Mouse (Mus musculus) neural tube, embryonic 15.5 days (tissue): ENCODE measurements around the gene Larp6. TPM values are rescaled to one million over a fixed set of nuclear protein-coding genes. Genes with fewer than 3 reads are reported as not detected.

Experiments used
- ATAC-seq: fragments of 200-750 bp; cut with Nextera tagmentation; 2 replicates; pipeline ENCODE4 v1.8.0; 2017; ENCODE audit warnings: mild to moderate bottlenecking, moderate TSS enrichment, moderate library complexity; ENCODE audit not compliant: low FRiP score
- H3K27ac ChIP-seq: fragments of 300-500 bp; sonication (generic); replicated peaks from 2 replicates; pipeline ENCODE4 v1.5.1; 2015; ENCODE audit warnings: mild to moderate bottlenecking, inconsistent platforms
- H3K27me3 ChIP-seq: fragments of 300-500 bp; sonication (generic); replicated peaks from 2 replicates; pipeline ENCODE4 v1.6.1; 2015; ENCODE audit warnings: inconsistent platforms
- H3K36me3 ChIP-seq: fragments of 300-500 bp; sonication (generic); 2 replicates; pipeline ENCODE4 v1.6.1; 2015; ENCODE audit warnings: inconsistent platforms
- H3K4me1 ChIP-seq: fragments of 300-500 bp; sonication (generic); 2 replicates; pipeline ENCODE4 v1.6.1; 2015; ENCODE audit warnings: inconsistent platforms
- H3K4me2 ChIP-seq: fragments of 300-500 bp; sonication (generic); 2 replicates; pipeline ENCODE4 v1.6.1; 2015; ENCODE audit warnings: inconsistent platforms, mild to moderate bottlenecking, moderate library complexity
- H3K4me3 ChIP-seq: fragments of 300-500 bp; sonication (generic); replicated peaks from 2 replicates; pipeline ENCODE4 v1.5.1; 2015; ENCODE audit warnings: mild to moderate bottlenecking, inconsistent platforms
- H3K9ac ChIP-seq: fragments of 300-500 bp; sonication (generic); replicated peaks from 2 replicates; pipeline ENCODE4 v1.6.1; 2015; ENCODE audit warnings: mild to moderate bottlenecking, inconsistent platforms
- H3K9me3 ChIP-seq: fragments of 300-500 bp; sonication (generic); replicated peaks from 2 replicates; pipeline ENCODE4 v1.6.1; 2016; ENCODE audit warnings: inconsistent platforms
- WGBS: fragments of 180-500 bp; shearing (Covaris S2); methylation state at CpG from one replicate; pipeline ENCODE4 v1.1.7; 2015; ENCODE audit warnings: mixed read lengths; 5-methylcytosine and 5-hydroxymethylcytosine counted together
- polyA plus RNA-seq: library from polyadenylated mRNA; unstranded; fragments of >200 nt; fragmentation: Nextera tagmentation; extraction: Ambion mirVana; gene quantifications from 2 replicates; pipeline ENCODE4 v1.2.1, GENCODE M21; 2015

The Larp6 gene
- polyA plus RNA-seq, 1 experiment from 2014 or later: 24.1 TPM

GRCm38 (mm10) chr9:60715828-60716227 is 3.0 kb downstream of the Larp6 start:
- no peak for ATAC-seq
- H3K4me2 ChIP-seq: no peak overlapping the region
- H3K4me1 ChIP-seq: peaks cover 38% of the 10 kb centered on the region
- no peak overlapping the region for H3K9ac ChIP-seq
- 53% methylated on average over 5 of the region's 5 CpGs for WGBS
- no peaks in the 10 kb centered on the region for H3K9me3 ChIP-seq
- no peak overlapping the region for H3K4me3 ChIP-seq
- H3K27me3 ChIP-seq: no peaks in the 10 kb centered on the region
- no peak overlapping the region for H3K27ac ChIP-seq
- no peaks in the 10 kb centered on the region for H3K36me3 ChIP-seq

- Histone ChIP-seq H3K4me2 (no peak overlapping the region), H3K9me3 (no peaks in the 10 kb centered on the region), H3K36me3 (no peaks in the 10 kb centered on the region), H3K27ac (no peak overlapping the region), H3K27me3 (no peaks in the 10 kb centered on the region), H3K4me1 (peaks cover 27% of the 10 kb centered on the region), H3K9ac (no peak overlapping the region), H3K4me3 (no peak overlapping the region)
- WGBS: 69% methylated on average over 3 of the region's 3 CpGs
- ATAC-seq: no peak
Measured at GRCm38 (mm10) chr9:60718284-60718683, 5.5 kb downstream of the Larp6 start.

- Histone ChIP-seq H3K4me2 (no peak overlapping the region), H3K27me3 (no peaks in the 10 kb centered on the region), H3K4me1 (peaks cover 13% of the 10 kb centered on the region), H3K9ac (no peak overlapping the region), H3K27ac (no peak overlapping the region), H3K9me3 (no peaks in the 10 kb centered on the region), H3K4me3 (no peak overlapping the region), H3K36me3 (peaks cover 9% of the 10 kb centered on the region)
- WGBS: 77% methylated on average over 3 of the region's 3 CpGs
- ATAC-seq: no peak
Measured at GRCm38 (mm10) chr9:60719687-60720086, 6.9 kb downstream of the Larp6 start.

- H3K27ac ChIP-seq: no peak overlapping the region
- H3K36me3 ChIP-seq: peaks cover 23% of the 10 kb centered on the region
- no peak overlapping the region for H3K4me3 ChIP-seq
- H3K4me1 ChIP-seq: no peaks in the 10 kb centered on the region
- H3K9ac ChIP-seq: no peak overlapping the region
- no peaks in the 10 kb centered on the region for H3K27me3 ChIP-seq
- no peak for ATAC-seq
- H3K9me3 ChIP-seq: no peaks in the 10 kb centered on the region
- 93% methylated on average over 7 of the region's 7 CpGs for WGBS
- no peak overlapping the region for H3K4me2 ChIP-seq
Measured at GRCm38 (mm10) chr9:60724968-60725367, 12.2 kb downstream of the Larp6 start.

GRCm38 (mm10) chr9:60734321-60734720 is 21.5 kb downstream of the Larp6 start:
- ATAC-seq: no peak
- Histone ChIP-seq H3K4me1 (no peaks in the 10 kb centered on the region), H3K9me3 (no peaks in the 10 kb centered on the region), H3K9ac (no peak overlapping the region), H3K4me2 (no peak overlapping the region), H3K27me3 (no peaks in the 10 kb centered on the region), H3K27ac (no peak overlapping the region), H3K4me3 (no peak overlapping the region), H3K36me3 (peaks cover 28% of the 10 kb centered on the region)
- 100% methylated on average over 2 of the region's 2 CpGs for WGBS

GRCm38 (mm10) chr9:60739126-60739525 is 26.3 kb downstream of the Larp6 start:
- H3K4me1 ChIP-seq: peaks cover 12% of the 10 kb centered on the region
- no peak overlapping the region for H3K9ac ChIP-seq
- H3K27ac ChIP-seq: no peak overlapping the region
- 87% methylated on average over 5 of the region's 5 CpGs for WGBS
- H3K9me3 ChIP-seq: no peaks in the 10 kb centered on the region
- peaks cover 21% of the 10 kb centered on the region for H3K36me3 ChIP-seq
- no peak overlapping the region for H3K4me3 ChIP-seq
- ATAC-seq: no peak
- H3K4me2 ChIP-seq: no peak overlapping the region
- no peaks in the 10 kb centered on the region for H3K27me3 ChIP-seq

GRCm38 (mm10) chr9:60741436-60741835 is 28.6 kb downstream of the Larp6 start:
- WGBS: 82% methylated on average over 10 of the region's 10 CpGs
- no peak overlapping the region for H3K9ac ChIP-seq
- H3K4me2 ChIP-seq: no peak overlapping the region
- H3K27ac ChIP-seq: no peak overlapping the region
- no peak for ATAC-seq
- peaks cover 15% of the 10 kb centered on the region for H3K4me1 ChIP-seq
- no peak overlapping the region for H3K4me3 ChIP-seq
- H3K36me3 ChIP-seq: peaks cover 21% of the 10 kb centered on the region
- no peaks in the 10 kb centered on the region for H3K27me3 ChIP-seq
- H3K9me3 ChIP-seq: no peaks in the 10 kb centered on the region

GRCm38 (mm10) chr9:60742516-60742915 is 29.7 kb downstream of the Larp6 start:
- Histone ChIP-seq H3K27ac (no peak overlapping the region), H3K36me3 (peaks cover 14% of the 10 kb centered on the region), H3K9me3 (no peaks in the 10 kb centered on the region), H3K4me2 (0 out of 2 replicates have a peak overlapping the region, but pooled peaks have one; percentile 33), H3K4me3 (no peak overlapping the region), H3K9ac (no peak overlapping the region), H3K4me1 (peaks cover 15% of the 10 kb centered on the region), H3K27me3 (no peaks in the 10 kb centered on the region)
- ATAC-seq: no peak
- 55% methylated on average over 9 of the region's 9 CpGs for WGBS

GRCm38 (mm10) chr9:60743180-60743900 is 30.6 kb downstream of the Larp6 start:
- H3K9me3 ChIP-seq: no peaks in the 10 kb centered on the region
- 63% methylated on average over 17 of the region's 17 CpGs for WGBS
- no peak overlapping the region for H3K27ac ChIP-seq
- H3K4me1 ChIP-seq: peaks cover 15% of the 10 kb centered on the region
- H3K4me2 ChIP-seq: peak overlapping the region; percentile 33
- ATAC-seq: no peak
- no peak overlapping the region for H3K4me3 ChIP-seq
- H3K9ac ChIP-seq: no peak overlapping the region
- H3K36me3 ChIP-seq: peaks cover 7% of the 10 kb centered on the region
- no peaks in the 10 kb centered on the region for H3K27me3 ChIP-seq

GRCm38 (mm10) chr9:60744171-60744969 is 31.6 kb downstream of the Larp6 start:
- no peak overlapping the region for H3K9ac ChIP-seq
- H3K4me1 ChIP-seq: peaks cover 15% of the 10 kb centered on the region
- 40% methylated on average over 18 of the region's 18 CpGs for WGBS
- ATAC-seq: no peak; the same call in 1 of the 2 replicates
- no peaks in the 10 kb centered on the region for H3K9me3 ChIP-seq
- no peak overlapping the region for H3K27ac ChIP-seq
- H3K4me3 ChIP-seq: no peak overlapping the region
- no peaks in the 10 kb centered on the region for H3K27me3 ChIP-seq
- no peaks in the 10 kb centered on the region for H3K36me3 ChIP-seq
- no peak overlapping the region for H3K4me2 ChIP-seq

- WGBS: 70% methylated on average over 4 of the region's 4 CpGs
- Histone ChIP-seq H3K4me3 (no peak overlapping the region), H3K27me3 (no peaks in the 10 kb centered on the region), H3K9ac (no peak overlapping the region), H3K27ac (no peak overlapping the region), H3K9me3 (no peaks in the 10 kb centered on the region), H3K4me2 (no peak overlapping the region), H3K4me1 (peaks cover 15% of the 10 kb centered on the region), H3K36me3 (no peaks in the 10 kb centered on the region)
- no peak for ATAC-seq
Measured at GRCm38 (mm10) chr9:60744971-60745370, 32.2 kb downstream of the Larp6 start.

- no peak for ATAC-seq
- Histone ChIP-seq H3K9me3 (no peaks in the 10 kb centered on the region), H3K27ac (no peak overlapping the region), H3K27me3 (no peaks in the 10 kb centered on the region), H3K4me2 (no peak overlapping the region), H3K4me3 (no peak overlapping the region), H3K36me3 (no peaks in the 10 kb centered on the region), H3K9ac (no peak overlapping the region), H3K4me1 (peaks cover 15% of the 10 kb centered on the region)
- 15% methylated on average over 6 of the region's 6 CpGs for WGBS
Measured at GRCm38 (mm10) chr9:60746561-60746960, 33.8 kb downstream of the Larp6 start.
